Comparison of ENCODE assay signal across 29 mouse cellular contexts in genomic region chr1:25894169-25894568, GRCm38 (mm10).
A peak's percentile ranks its signal among the peaks of the same experiment; 100 is the strongest.
DNase-seq lines count a peak whose midpoint lies in the region; ATAC-seq lines count a peak whose summit lies in the region.
"Had no signal": no experiment of that assay in that cellular context is flagged by ENCODE, and none has a peak within 500 bp of the region (broad histone marks: within the 10 kb centered on the region; RNA-seq: fewer than 3 reads in every experiment).

No protein-coding gene starts in this region.

- no peak for ATAC-seq in hindbrain, embryonic 14.5 days (ENCODE audit: low FRiP score)
- no peak for ATAC-seq in hindbrain, embryonic 12.5 days (ENCODE audit: low FRiP score)
- no peak for ATAC-seq in midbrain, embryonic 14.5 days (ENCODE audit: low FRiP score, low TSS enrichment)
- ATAC-seq: intestine, postnatal 0 days; lung, postnatal 0 days; midbrain, embryonic 16.5 days had no signal

- no peak overlapping the region for H3K4me2 ChIP-seq in hindbrain, embryonic 14.5 days (replicated peaks)
- H3K4me2 ChIP-seq in hindbrain, embryonic 12.5 days (replicated peaks): no peak overlapping the region
- no peak overlapping the region for H3K4me2 ChIP-seq in midbrain, embryonic 14.5 days (ENCODE audit: low read length)
- H3K4me2 ChIP-seq: heart, embryonic 11.5 days; limb, embryonic 15.5 days; liver, embryonic 13.5 days; neural tube, embryonic 13.5 days had no signal

- no peaks in the 10 kb centered on the region for H3K27me3 ChIP-seq in hindbrain, embryonic 14.5 days (ENCODE audit: control insufficient read depth, insufficient read depth, low read length)
- H3K27me3 ChIP-seq in hindbrain, embryonic 12.5 days: no peaks in the 10 kb centered on the region
- no peaks in the 10 kb centered on the region for H3K27me3 ChIP-seq in midbrain, embryonic 14.5 days (ENCODE audit: control insufficient read depth, insufficient read depth, low read length)
- H3K27me3 ChIP-seq in midbrain, embryonic 10.5 days (ENCODE audit: low read depth, poor library complexity, severe bottlenecking): no peaks in the 10 kb centered on the region
- H3K27me3 ChIP-seq: limb, embryonic 15.5 days; liver, embryonic 13.5 days; neural tube, embryonic 13.5 days had no signal

- 75% methylated on average over 2 of the region's 2 CpGs for WGBS in hindbrain, embryonic 14.5 days
- 78% methylated on average over 2 of the region's 2 CpGs for WGBS in hindbrain, embryonic 12.5 days
- WGBS in midbrain, embryonic 14.5 days: 83% methylated on average over 2 of the region's 2 CpGs
- 81% methylated on average over 2 of the region's 2 CpGs for WGBS in midbrain, embryonic 10.5 days

- no peaks in the 10 kb centered on the region for H3K9me3 ChIP-seq in hindbrain, embryonic 14.5 days (ENCODE audit: control insufficient read depth, low read length)
- no peaks in the 10 kb centered on the region for H3K9me3 ChIP-seq in hindbrain, embryonic 12.5 days (replicated peaks)
- no peaks in the 10 kb centered on the region for H3K9me3 ChIP-seq in midbrain, embryonic 14.5 days (ENCODE audit: control insufficient read depth, low read length)
- H3K9me3 ChIP-seq in midbrain, embryonic 10.5 days (replicated peaks): no peaks in the 10 kb centered on the region
- H3K9me3 ChIP-seq: limb, embryonic 10.5 days; limb, embryonic 15.5 days; neural tube, embryonic 13.5 days had no signal

- no peak overlapping the region for H3K4me3 ChIP-seq in hindbrain, embryonic 14.5 days (replicated peaks; ENCODE audit: low read length)
- H3K4me3 ChIP-seq in hindbrain, embryonic 12.5 days: no peak overlapping the region
- H3K4me3 ChIP-seq in midbrain, embryonic 14.5 days (replicated peaks; ENCODE audit: low read depth, low read length): no peak overlapping the region
- no peak overlapping the region for H3K4me3 ChIP-seq in midbrain, embryonic 10.5 days
- H3K4me3 ChIP-seq: erythroblast, embryonic 14.5 days; limb, embryonic 10.5 days; limb, embryonic 15.5 days; liver, embryonic 13.5 days; myocyte; neural tube, embryonic 13.5 days had no signal

- H3K4me1 ChIP-seq in hindbrain, embryonic 14.5 days (replicated peaks; ENCODE audit: control insufficient read depth, insufficient read depth, low read length): 0 out of 2 replicates have a peak, but pooled peaks cover 4% of the 10 kb centered on the region
- H3K4me1 ChIP-seq in hindbrain, embryonic 12.5 days: no peaks in the 10 kb centered on the region
- H3K4me1 ChIP-seq in midbrain, embryonic 14.5 days (ENCODE audit: control insufficient read depth, insufficient read depth, low read length): 0 out of 2 replicates have a peak, but pooled peaks cover 2% of the 10 kb centered on the region
- H3K4me1 ChIP-seq in midbrain, embryonic 10.5 days: peaks cover 13% of the 10 kb centered on the region
- H3K4me1 ChIP-seq: limb, embryonic 10.5 days; limb, embryonic 15.5 days; liver, embryonic 13.5 days; neural tube, embryonic 13.5 days had no signal

- no peak overlapping the region for H3K9ac ChIP-seq in hindbrain, embryonic 14.5 days
- no peak overlapping the region for H3K9ac ChIP-seq in hindbrain, embryonic 12.5 days
- no peak overlapping the region for H3K9ac ChIP-seq in midbrain, embryonic 14.5 days (replicated peaks; ENCODE audit: low read length)
- H3K9ac ChIP-seq: limb, embryonic 15.5 days; liver, embryonic 13.5 days; neural tube, embryonic 13.5 days had no signal

- no peak overlapping the region for H3K27ac ChIP-seq in hindbrain, embryonic 14.5 days
- H3K27ac ChIP-seq in hindbrain, embryonic 12.5 days: no peak overlapping the region
- H3K27ac ChIP-seq in midbrain, embryonic 14.5 days (replicated peaks; ENCODE audit: low read depth, low read length): no peak overlapping the region
- no peak overlapping the region for H3K27ac ChIP-seq in midbrain, embryonic 10.5 days (replicated peaks)
- H3K27ac ChIP-seq: limb, embryonic 10.5 days; limb, embryonic 15.5 days; liver, embryonic 13.5 days; macrophage; neural tube, embryonic 13.5 days had no signal

- H3K36me3 ChIP-seq in hindbrain, embryonic 14.5 days (replicated peaks; ENCODE audit: control insufficient read depth, insufficient read depth): no peaks in the 10 kb centered on the region
- H3K36me3 ChIP-seq in hindbrain, embryonic 12.5 days: no peaks in the 10 kb centered on the region
- no peaks in the 10 kb centered on the region for H3K36me3 ChIP-seq in midbrain, embryonic 14.5 days (ENCODE audit: control insufficient read depth, insufficient read depth, low read length)
- no peaks in the 10 kb centered on the region for H3K36me3 ChIP-seq in midbrain, embryonic 10.5 days
- H3K36me3 ChIP-seq: limb, embryonic 10.5 days; limb, embryonic 15.5 days; liver, embryonic 13.5 days; neural tube, embryonic 13.5 days had no signal

- peak; percentile 6 to 7 for DNase-seq in cerebellum, postnatal 14 days
- no peak for DNase-seq in cerebellum, postnatal 36 days
- DNase-seq in hindbrain, embryonic 14.5 days (ENCODE audit: low spot score): peak; percentile 26
- peak; percentile 25 for DNase-seq in midbrain, embryonic 14.5 days
- DNase-seq in midbrain, embryonic 10.5 days (ENCODE audit: low spot score): no peak
- DNase-seq in retina, postnatal 1 day: peak; percentile 25
- DNase-seq in testis, postnatal 14 days (ENCODE audit: low spot score): no peak
- DNase-seq: adrenal gland, postnatal 14 days; cerebellum, adult 18-20 months; gastrocnemius, postnatal 36 days; heart, adult 18-20 months; heart, postnatal 4 days; kidney, adult 9 months; kidney, postnatal 10 days; layer of hippocampus, adult 9-11 months; liver, embryonic 13.5 days; lung, adult 18-20 months; right cerebral cortex, postnatal 14 days had no signal

Comparison
In these comparisons a context has a peak if more than half of its experiments do, and no peak if none do; other contexts are left out.
1. DNase-seq: peak in cerebellum, postnatal 14 days (2 of 2), hindbrain, embryonic 14.5 days (single experiment), midbrain, embryonic 14.5 days (single experiment) and retina, postnatal 1 day (single experiment); none in cerebellum, postnatal 36 days (0 of 2), midbrain, embryonic 10.5 days (single experiment) and testis, postnatal 14 days (single experiment).